Mouse (Mus musculus) spleen, adult 2 months (tissue): Measurements from ENCODE around the gene Mettl22.

Experiments
- CTCF ChIP-seq: fragments of 200-500 bp; IDR thresholded peaks from 2 replicates; pipeline ENCODE4 v1.5.1; 2011; ENCODE audit warnings: mild to moderate bottlenecking, inconsistent platforms; ENCODE audit not compliant: insufficient read depth, insufficient read length, insufficient replicate concordance; ENCODE audit errors: extremely low read depth
- POLR2A ChIP-seq: fragments of 200-500 bp; IDR thresholded peaks from 2 replicates; pipeline ENCODE4 v1.6.1; 2011; ENCODE audit warnings: low read depth, low read length, inconsistent platforms

DNA sequence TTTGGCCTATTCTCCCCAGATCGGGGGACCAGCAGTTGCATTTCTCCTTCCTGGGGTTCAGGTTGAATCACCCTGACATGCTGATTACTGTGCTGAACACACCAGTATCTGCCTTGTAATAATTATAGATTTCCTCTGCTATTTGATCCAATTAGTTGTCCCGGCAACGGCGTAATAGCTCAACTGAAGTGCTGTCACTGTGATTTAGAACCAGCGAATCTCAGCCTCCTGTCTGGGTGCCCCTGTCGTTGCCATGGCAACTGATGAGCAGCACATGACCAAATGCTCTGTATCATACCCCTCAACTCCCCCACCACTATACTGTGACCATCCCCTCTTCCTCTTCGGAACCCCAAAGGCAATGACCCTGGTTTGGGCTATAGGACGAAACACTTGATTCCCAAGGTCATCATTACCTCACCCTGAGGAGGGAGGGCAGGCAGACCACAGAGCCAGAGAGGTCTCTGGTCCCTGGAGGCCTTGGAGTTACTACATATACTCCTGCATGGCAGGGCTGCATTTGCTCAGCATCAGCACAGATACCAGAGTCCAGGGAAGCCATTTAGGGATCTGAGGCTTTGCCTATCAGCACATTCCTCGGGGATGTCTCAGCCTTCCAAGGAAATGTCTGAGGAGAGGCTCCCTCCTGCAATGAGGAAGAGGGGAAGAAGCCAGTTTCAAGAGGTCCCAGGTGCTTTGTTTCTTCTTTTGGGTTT, 68.7 kb downstream of the Mettl22 start:
- TF ChIP-seq POLR2A (no peak), CTCF (no peak)
